Mouse (Mus musculus) Muller cell, postnatal 12 days (primary cell): ENCODE results near the gene Mrnip.
A peak's percentile ranks its signal among the peaks of the same experiment; 100 is the strongest.

Source experiments
- DNase-seq: peaks from one replicate; pipeline ENCODE4 v3.0.0-alpha.2; 2015; ENCODE audit errors: inconsistent ontology term

Gene Mrnip

DNA sequence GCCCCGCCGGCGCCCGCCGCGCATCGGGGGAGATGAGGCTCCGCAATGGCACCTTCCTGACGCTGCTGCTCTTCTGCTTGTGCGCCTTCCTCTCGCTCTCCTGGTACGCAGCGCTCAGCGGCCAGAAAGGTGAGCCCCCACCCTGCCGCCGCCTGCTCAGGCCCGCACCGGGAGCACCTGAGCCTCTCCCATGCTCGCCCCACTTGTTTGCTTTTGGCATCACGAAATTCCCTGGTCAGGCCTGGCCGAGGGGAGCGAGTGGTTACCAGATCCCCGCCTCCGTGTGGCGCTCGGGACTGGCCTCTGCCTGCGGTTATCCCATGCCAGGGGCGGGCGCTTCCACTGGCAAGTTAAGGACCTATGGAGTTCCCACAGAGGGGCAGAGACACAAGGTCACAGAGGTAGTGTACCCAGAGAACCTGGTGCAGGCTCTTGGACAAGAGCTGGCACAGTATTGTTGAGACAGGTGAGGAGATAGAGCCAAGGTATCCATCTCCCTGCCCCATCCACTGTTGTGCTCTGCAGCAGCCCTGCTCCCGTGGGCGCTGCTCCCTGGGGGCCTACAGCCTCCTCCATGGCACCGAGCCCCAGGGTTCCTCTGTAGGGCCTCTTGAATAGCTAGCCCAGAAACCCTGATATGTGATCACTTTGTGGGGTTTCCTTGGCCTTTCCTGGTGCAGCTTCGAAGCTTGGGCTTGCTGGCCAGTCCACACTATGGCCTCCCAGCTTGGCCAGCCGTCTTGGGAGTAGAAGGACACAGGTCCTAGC lies 51.6 kb downstream of the Mrnip start:
- peak; percentile 55 for DNase-seq

DNA sequence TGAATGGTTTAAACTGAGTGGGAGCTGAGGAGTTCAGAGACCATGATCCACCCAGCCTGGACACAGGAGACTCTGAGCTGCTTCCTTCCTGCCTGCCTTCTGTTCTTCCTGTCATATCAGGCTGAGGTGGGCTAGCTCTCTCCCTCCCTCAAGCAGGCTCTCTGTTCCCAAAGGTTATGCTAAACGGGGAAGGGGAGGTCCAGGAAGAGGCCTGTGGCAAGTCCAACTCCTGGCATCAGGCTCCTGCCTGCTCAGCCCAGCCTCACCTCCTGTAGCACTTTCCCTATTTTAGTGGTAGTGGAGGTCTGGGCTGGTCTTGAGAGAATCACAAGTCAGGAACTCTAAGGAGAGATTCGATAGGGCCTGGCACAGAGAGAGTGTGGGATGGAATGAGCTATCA lies 52.2 kb downstream of the Mrnip start:
- DNase-seq, result no peak

DNA sequence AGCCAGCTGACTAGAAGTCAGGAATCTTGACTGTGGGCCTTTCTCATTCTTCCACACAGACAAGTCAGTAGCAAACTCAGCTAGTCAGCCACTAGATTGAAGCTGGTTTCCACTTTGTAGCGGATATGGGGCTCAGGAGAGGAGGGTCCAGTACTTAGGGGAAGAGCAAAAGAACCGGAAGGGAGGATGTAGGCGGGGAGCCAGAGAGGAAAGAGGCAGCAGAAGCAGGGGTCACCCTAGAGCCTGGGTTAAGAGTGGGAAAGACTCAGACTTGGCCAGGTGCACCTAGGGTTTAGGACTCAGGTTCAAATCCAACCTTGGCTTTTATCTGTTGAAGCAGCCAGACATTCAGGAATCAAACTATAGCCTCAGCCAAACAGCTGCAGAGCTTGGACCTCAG lies 53.0 kb downstream of the Mrnip start:
- DNase-seq, result no peak

DNA sequence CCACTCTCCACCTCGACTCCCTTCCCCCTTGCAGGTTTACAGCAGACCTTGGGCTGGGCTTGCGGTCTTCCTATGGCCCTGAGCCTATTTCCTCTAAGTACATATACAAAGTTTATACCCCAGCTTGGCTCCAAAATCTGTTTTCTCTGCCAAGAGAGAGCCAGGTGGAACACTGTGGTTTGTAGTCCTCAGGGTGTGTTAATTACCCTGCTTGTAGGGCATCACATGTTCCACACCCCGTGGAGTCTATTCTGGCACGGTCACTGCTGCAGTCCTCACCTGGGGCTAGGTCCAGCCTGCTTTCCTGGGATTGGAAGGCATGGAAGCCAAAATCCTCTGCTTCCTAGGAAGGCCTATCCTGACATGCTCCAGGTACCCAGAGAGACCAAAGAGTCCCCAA lies 53.5 kb downstream of the Mrnip start:
- DNase-seq, result no peak

DNA sequence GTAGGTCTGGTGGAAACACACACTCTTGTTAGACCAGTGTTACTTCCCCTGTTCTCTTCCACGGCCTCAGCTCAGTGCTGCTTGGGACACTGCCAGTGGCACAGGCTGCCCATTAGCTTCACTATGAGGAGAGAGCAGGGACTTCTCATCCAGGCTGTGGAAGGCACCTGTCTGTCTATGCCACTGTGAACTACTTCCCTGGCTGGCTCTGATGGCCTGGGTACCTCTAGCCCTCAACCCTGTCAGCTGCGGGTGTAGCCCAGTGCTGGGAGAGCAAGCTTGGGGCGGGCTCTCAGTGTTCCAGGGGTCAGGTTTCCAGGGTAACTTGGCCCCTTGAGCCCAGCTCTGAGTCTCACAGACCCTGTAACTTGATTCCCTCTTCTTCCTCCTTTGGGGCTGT lies 54.5 kb downstream of the Mrnip start:
- no peak for DNase-seq

DNA sequence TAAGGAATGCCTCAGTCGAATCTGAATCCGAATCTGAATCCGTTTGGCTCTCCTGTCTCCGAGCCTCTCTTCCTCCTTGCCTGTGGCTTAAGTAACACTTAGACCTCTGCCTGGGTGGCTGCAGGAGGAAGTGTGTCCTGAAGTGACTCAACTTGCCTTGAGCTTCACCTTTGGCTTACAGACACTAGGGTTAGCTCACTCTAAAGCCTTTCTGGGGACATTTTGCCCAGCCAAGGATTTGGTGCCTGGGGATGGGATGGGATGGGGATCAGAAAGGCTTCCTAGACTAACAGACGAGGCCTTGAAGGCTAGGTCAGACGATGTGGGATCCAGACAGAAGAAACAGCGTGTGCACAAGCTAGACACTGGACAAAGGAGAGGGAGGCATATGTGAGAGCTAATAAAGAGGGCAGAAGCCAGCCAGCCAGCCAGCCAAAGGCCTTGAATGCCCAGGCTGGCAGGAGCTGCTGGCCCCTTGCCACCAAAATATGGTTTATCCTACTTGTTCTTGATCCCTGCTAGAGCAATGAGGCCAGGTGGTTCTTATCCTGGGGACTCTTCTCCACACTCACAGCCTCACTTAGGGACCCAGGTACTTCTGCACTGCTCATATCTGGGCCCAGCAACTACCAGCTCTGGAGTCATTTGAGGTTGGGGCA lies 55.1 kb downstream of the Mrnip start:
- no peak for DNase-seq

DNA sequence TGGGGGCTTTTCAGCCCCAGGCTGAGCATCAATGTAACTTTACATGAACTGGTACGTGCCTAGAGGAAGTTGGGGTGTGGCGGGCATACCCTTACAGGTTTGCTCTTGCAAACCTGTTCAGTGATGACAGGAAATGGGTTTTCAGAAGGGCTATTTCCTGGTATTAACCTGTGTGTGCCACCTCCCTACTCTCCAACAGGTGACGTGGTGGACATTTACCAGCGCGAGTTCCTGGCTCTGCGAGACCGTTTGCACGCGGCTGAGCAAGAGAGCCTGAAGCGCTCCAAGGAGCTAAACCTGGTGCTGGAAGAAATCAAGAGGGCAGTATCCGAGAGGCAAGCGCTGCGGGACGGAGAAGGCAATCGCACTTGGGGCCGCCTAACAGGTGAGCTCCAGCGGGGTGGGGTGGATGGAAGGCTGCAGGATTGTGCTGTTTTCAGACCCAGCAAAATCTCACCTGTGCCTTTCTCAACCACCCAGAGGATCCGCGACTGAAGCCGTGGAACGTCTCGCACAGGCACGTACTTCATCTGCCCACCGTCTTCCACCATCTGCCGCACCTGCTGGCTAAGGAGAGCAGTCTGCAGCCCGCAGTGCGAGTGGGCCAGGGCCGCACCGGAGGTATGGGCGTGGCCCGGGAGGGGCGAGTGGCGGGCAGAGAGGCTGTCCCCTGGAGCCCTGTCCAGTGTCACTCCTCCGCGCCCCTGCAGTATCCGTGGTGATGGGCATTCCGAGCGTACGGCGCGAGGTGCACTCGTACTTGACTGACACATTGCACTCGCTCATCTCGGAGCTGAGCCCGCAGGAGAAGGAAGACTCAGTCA lies 56.4 kb downstream of the Mrnip start:
- DNase-seq, result no peak

DNA sequence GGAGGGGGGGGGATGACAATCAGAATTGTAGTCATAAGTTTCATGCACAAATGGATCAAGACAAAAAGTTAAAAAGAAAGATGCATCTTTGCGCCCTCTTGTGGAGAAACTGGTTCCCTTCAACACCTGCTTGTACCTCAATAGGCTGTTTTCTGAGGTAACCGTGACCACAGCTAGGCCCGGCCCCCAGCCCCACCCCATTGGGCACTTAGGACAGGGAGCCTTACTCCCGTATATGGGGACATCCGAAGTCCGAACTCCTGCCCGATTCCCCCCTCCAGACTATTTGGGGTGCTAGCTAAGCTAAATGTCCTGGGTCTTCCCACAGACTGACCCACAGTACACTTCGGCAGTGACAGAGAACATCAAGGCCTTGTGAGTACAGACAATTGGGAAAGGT lies 57.2 kb downstream of the Mrnip start:
- peak; percentile 78 for DNase-seq

DNA sequence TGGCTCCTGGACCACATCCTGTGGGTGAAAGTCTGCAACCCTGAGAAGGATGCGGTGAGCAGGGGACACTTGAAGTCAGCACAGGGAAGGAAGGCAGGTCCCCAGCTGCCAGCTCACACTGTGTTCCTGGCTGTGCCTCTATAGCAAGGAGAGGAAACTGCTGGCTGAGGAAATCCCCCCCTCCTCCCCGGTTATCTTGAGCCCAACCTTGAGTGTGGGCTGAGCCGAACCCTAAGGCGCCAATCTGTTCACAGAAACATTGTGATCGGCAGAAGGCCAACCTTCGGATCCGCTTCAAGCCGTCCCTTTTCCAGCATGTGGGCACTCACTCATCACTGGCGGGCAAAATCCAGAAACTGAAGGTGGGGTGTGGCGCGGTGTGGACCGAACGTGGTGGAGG lies 58.8 kb downstream of the Mrnip start:
- no peak for DNase-seq

DNA sequence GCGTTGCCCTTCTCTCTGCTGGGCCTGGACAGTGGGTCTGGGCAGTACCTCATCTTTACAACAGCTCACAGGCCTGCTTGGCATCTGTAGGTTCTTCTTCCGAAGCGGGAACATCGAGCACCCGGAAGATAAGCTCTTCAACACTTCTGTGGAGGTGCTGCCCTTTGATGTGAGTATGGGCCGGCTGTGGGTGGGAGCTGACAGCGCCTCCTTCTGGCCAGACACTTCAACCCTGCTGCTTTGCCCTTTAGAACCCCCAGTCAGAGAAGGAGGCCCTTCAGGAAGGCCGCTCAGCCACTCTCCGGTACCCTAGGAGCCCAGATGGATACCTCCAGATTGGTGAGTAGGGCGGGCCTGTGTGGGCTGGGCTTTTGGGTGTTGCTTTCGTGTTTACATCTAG lies 59.7 kb downstream of the Mrnip start:
- no peak for DNase-seq

DNA sequence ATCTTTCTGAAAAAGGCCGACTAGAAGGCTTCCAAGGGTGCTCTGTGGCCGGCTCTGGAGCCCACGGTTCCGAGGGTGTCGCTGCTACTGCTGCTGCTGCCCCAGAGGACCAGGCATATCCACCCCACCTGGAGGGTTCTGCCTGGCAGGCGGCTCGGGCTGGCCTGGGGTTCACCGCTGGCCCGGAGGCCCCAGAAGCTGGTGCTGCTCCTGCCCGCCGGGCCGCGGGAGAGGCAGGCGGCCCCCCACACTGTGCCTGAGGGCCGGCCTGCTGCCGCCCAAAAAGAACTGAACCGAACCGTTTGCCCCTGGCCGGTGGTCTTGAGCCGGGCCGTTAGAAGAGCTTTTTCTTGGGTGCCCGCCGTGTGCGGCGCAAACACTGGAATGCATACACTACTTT lies 60.4 kb downstream of the Mrnip start:
- no peak for DNase-seq

DNA sequence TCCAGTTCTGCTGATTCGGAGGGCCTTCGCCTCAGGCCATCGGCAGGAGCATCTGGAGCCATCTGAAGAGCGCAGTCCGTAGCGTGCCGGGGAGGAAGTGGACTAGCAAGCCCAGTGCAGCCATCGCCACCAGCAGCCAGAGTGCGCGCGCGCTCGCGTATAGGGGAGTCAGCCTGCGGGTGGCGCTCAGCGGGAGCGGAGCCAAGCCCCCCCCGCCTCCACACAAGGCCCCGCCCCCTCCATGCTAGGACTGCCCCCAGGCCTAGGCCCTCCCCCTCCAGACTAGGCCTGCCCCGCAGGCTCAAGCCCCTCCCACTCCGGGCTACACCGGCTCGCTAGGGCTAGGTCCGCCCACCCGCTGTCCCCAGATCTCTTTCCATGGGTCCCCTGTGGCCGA lies 62.3 kb downstream of the Mrnip start:
- peak; percentile 96 for DNase-seq

DNA sequence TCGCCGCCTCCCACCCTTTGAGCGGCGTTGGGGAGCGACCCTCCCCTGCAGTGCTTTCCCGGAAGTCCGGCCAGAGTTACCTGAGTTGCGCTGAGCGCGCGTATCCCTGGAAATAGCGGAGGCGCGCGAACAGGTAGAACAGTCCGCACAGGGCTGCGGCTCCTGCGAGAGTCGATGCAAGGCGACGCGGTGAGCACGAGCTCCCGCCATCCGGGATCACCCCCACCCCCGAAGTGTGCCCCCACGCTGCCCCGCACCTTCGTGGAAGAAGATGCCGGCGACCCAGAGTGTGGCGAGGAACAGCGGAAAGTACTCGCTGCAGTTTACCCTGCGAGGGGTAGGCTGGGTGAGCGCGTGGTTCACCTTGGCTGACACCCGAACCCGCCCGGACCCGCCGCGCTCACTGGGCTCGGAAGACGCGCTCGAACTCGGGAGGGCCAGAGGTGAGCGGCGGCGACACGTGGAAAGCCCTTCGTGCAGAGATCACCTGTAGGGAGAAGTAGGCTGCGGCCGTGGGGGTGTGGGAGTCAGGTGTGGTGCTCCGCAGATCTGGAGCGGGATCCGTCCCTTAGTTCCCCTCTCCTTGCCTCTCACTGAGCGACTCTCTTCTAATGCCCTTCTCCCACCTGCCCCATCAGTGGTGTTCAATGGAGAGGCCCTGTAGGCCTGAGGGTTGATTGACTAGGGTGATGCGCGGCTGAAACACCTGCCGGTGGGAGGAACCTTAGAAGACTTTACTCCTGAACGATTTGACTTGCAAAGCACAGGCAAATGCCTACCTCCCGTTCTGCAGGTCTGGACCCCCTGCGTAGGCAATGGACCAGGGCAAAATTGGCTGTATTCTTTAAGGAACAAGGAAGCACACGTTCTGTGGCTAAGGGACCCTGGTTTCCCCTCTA lies 62.9 kb downstream of the Mrnip start:
- DNase-seq, result no peak

DNA sequence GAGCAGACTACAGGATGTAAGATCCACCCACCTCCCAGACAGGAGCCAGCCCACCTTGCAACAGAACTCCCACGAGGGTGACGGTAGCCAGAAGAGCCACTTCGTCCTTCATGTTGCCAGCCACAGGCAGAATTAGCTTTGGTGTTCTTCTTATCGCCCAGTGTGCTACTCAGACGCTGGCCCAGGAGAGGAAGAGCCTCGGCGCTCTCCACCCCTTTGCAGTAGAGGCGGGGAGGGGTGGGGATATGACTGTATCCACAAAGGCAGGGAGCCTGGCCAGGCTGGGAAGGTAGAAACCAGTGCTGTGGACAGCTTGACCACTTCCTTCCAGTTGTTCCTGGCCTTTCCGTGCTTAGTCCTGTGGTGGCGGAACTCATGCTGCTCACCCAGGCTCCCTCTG lies 64.1 kb downstream of the Mrnip start, which contains the start of gene Ltc4s:
Gene Ltc4s (minus strand): TSS at position 293 of the 400 bp plus-strand sequence.
- DNase-seq, result no peak

DNA sequence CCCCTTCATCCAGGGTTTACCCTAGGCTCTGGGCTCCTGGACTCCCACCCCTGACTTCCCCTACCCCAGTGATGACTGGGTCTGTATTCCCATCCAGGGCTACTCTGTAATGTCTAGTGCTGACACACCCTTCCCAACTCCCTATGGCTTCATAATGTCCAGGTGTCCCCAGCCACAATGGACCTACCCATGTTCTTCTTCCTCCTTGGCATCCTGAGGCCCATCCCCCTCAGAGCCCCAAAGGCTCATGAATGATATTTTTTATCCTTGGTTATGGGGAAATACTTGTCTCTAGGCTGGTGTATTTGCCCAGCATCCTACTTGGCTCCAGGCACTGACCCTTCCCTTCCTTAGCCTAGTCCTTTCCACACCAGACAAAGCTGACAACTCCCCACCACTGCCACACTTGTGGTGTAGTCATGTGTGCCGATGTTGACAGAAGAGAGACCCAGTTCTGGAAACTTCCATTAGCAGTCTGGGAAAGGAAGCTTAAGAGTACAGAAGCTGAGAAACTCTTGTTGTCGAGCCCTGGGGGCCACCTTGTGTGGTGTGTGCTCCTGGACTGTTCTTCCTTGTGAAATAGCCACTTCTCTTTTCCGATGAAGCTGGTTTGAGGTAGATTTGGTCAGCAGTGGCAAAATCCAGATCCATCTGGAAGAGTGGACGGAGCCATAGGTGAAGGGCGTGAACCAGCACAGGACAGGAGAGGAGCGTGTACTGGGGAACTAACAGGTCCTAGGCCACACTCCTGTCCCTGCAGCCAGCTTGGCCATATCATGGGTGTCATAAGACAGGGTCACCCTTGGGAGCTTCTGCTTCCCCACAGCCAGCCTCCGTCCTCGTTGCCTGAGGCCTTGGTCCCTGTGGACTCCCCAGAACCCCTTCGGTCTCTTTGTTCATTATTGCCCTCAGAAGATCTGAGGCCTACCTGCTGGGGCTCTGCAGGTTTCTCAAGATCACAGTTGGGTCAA lies 64.9 kb downstream of the Mrnip start:
- DNase-seq, result no peak

DNA sequence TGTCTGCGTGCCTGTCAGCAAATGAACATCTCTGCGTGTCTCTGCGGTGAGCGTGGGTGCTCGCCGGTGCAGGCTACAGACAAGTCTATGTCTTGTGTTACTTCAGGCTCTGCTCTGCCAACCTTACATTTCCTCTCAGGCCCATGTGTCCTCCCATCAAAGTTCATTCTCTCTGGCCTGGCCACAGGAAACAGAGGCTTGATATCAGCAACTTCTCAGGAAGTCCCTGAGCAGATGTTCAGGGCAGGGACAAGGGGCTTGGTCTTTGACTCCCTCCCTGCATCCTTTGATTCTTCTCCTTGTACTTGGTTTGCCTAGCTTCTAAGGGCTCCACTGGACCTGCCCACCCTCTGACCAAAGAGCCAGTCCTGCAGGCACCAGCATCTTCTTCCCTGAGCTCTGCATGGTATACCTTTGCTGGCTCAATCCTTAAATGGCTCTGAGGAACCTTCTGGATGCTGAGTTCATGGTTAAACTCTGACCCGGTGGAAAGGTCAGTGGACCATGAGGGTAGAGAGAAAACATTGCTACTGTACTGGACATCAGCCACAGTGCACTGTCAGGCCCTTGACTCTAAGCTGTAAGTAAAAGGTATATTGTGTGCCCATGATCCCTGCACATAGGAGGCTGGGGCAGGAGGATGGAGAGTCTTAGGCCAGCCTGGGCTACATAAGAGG lies 66.1 kb downstream of the Mrnip start:
- no peak for DNase-seq

DNA sequence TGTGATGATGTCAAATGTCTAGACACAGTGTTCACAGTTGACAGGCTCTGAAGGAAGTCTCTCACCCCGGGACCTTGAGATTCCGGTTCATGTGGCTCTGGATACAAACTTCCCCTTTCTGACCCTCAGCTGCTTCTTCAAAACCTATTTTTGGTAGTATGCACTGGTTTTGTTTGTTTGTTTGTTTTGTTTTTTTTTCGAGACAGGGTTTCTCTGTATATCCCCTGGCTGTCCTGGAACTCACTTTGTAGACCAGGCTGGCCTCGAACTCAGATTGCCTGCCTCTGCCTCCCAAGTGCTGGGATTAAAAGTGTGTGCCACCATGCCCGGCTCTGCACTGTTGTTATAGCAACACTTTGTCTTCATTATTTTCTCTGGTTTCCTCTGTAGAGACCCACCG lies 69.7 kb downstream of the Mrnip start:
- no peak for DNase-seq

DNA sequence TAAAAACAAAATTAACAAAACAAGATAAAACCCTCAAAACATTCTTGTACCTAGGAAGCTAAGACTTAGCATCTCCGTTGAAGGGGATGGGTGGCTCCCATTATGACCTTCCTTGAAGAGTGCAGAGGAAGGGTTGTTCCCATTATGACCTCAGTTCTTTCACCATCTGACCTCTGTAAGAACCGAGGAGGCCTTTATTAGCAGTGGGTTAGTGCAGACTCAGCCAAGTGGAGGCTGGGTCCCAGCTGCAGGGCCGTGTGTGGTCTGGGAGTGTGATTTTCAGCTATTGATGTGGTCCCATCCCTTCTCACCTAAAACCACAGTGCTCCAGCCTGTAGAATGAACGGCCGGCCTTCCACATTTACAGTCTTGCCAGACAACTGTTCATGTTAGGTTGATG lies 71.0 kb downstream of the Mrnip start:
- no peak for DNase-seq

DNA sequence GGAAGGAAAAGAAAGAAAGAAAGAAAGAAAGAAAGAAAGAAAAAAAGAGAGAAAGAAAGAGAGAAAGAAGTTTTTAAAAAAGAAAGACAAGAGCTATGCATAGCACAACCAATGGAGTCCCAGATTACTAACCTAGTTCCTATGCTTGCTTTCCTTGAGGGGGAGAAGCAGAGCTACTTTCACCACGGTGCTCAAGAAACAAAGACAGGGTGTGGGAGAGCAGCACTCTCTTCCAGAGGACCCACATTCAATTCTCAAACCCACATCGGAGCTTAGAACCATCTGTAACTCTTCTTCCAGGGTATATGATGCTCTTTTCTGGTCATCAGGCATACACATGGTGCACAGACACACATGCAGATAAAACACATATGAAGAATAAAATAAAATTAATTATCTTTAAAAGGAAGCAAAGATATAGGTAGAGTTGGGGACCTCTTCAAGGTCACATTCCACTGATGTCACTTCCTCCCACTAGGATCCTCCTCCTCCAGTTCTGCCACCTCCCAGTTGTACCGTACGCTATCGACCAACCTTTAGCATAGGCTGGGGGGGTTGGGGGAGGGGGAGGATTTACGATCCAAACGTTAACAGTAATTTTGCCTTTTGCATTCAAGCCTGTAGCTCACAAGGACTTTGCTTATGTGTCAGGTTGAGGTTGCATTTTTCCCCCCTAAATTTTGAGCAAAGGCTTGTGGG lies 74.4 kb downstream of the Mrnip start:
- DNase-seq, result no peak
